Mouse (Mus musculus): ENCODE measurements at regions not wholly inside any gene's neighbourhood (a gene's known extent, or its start where the extent isn't known, plus 50 kb on each side); places are given as distances from the start of the nearest gene placed in this dataset.

DNA sequence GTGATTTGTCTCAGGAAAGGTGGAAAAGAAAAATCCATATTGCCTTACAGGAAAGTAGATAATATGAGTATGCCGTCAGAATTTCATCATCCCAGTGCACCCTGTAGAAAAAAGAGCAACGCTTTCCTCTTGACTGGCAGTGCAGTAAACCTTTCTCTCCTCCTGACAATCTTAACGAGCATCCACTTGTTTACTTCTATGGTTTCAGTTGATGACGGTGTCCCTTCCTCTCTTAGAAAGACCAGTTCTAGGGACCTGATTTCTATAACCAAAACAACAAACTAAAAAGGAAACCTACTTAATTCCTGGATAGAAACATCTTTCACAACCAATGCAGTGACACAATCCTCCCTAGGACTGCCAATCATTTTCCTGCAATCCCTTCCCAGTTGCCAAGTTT, 714.3 kb upstream of the Cited2 start:
- TF ChIP-seq CTCF (IDR thresholded peaks at IDR 0.05; ENCODE audit: low read depth) (no peak), EP300 (IDR thresholded peaks at IDR 0.05; ENCODE audit: low read depth) (no peak)

Measured in liver, postnatal 0 days (tissue).